Mouse (Mus musculus): ENCODE results near the gene Phc2. TPM values are rescaled to one million over a fixed set of nuclear protein-coding genes. Genes with fewer than 3 reads are reported as not detected.

Gene Phc2
- polyA plus RNA-seq, 1 experiment from 2014 or later = 35.8 TPM

GRCm38 (mm10) chr4:128698011-128698861 is 43.7 kb downstream of the Phc2 start:
- H3K27me3 ChIP-seq = no peaks in the 10 kb centered on the region
- ATAC-seq (ENCODE audit: low FRiP score) = no peak
- H3K27ac ChIP-seq = peak overlapping the region; percentile 86
- H3K4me2 ChIP-seq = no peak overlapping the region
- no peaks in the 10 kb centered on the region for H3K9me3 ChIP-seq
- WGBS = 46% methylated on average over 12 of the region's 12 CpGs
- H3K4me1 ChIP-seq (replicated peaks) = peaks cover 71% of the 10 kb centered on the region
- H3K4me3 ChIP-seq = no peak overlapping the region
- no peaks in the 10 kb centered on the region for H3K36me3 ChIP-seq
- 0 out of 2 replicates have a peak overlapping the region, but pooled peaks have one; percentile 35 for H3K9ac ChIP-seq

GRCm38 (mm10) chr4:128699916-128700315 is 45.4 kb downstream of the Phc2 start:
- Histone ChIP-seq H3K36me3 (no peaks in the 10 kb centered on the region), H3K4me3 (no peak overlapping the region), H3K4me2 (no peak overlapping the region), H3K4me1 (replicated peaks) (peaks cover 60% of the 10 kb centered on the region), H3K27me3 (no peaks in the 10 kb centered on the region), H3K9ac (no peak overlapping the region), H3K27ac (no peak overlapping the region), H3K9me3 (no peaks in the 10 kb centered on the region)
- ATAC-seq (ENCODE audit: low FRiP score) = no peak
- WGBS = 94% methylated on average over 4 of the region's 4 CpGs

- peaks cover 54% of the 10 kb centered on the region for H3K4me1 ChIP-seq (replicated peaks)
- no peaks in the 10 kb centered on the region; the same call in 1 of the 2 replicates for H3K36me3 ChIP-seq
- H3K27ac ChIP-seq = peak overlapping the region; percentile 48; the same call in 1 of the 2 replicates
- H3K9ac ChIP-seq = peak overlapping the region; percentile 49; the same call in 1 of the 2 replicates
- H3K4me3 ChIP-seq = no peak overlapping the region
- no peaks in the 10 kb centered on the region for H3K9me3 ChIP-seq
- ATAC-seq (ENCODE audit: low FRiP score) = 0 out of 2 replicates have a peak, but pooled peaks have one; percentile 30
- H3K4me2 ChIP-seq = no peak overlapping the region
- H3K27me3 ChIP-seq = no peaks in the 10 kb centered on the region
- WGBS = 47% methylated on average over 2 of the region's 2 CpGs
Observed at GRCm38 (mm10) chr4:128700543-128700942, 46.0 kb downstream of the Phc2 start.

GRCm38 (mm10) chr4:128705138-128705720 is 50.7 kb downstream of the Phc2 start:
- Histone ChIP-seq H3K9me3 (no peaks in the 10 kb centered on the region), H3K27me3 (0 out of 2 replicates have a peak, but pooled peaks cover 2% of the 10 kb centered on the region), H3K27ac (no peak overlapping the region), H3K4me2 (no peak overlapping the region), H3K4me1 (replicated peaks) (peaks cover 27% of the 10 kb centered on the region), H3K36me3 (peaks cover 31% of the 10 kb centered on the region), H3K9ac (no peak overlapping the region; the same call in 1 of the 2 replicates), H3K4me3 (no peak overlapping the region)
- ATAC-seq (ENCODE audit: low FRiP score) = no peak
- WGBS = 87% methylated on average over 15 of the region's 15 CpGs

GRCm38 (mm10) chr4:128706626-128707025 is 52.1 kb downstream of the Phc2 start:
- Histone ChIP-seq H3K36me3 (peaks cover 33% of the 10 kb centered on the region), H3K4me1 (replicated peaks) (peaks cover 32% of the 10 kb centered on the region)
- ATAC-seq (ENCODE audit: low FRiP score) = no peak

GRCm38 (mm10) chr4:128707384-128707783 is 52.9 kb downstream of the Phc2 start:
- Histone ChIP-seq H3K4me3 (no peak overlapping the region), H3K27ac (no peak overlapping the region), H3K9ac (0 out of 2 replicates have a peak overlapping the region, but pooled peaks have one; percentile 4), H3K27me3 (0 out of 2 replicates have a peak, but pooled peaks cover 2% of the 10 kb centered on the region), H3K9me3 (no peaks in the 10 kb centered on the region), H3K36me3 (peaks cover 36% of the 10 kb centered on the region), H3K4me2 (no peak overlapping the region), H3K4me1 (replicated peaks) (peaks cover 40% of the 10 kb centered on the region)
- 48% methylated on average over 4 of the region's 4 CpGs for WGBS
- ATAC-seq (ENCODE audit: low FRiP score) = no peak

More at GRCm38 (mm10) chr4:128706626-128707025, 52.1 kb downstream of the Phc2 start:
- Histone ChIP-seq H3K9ac (no peak overlapping the region), H3K27me3 (0 out of 2 replicates have a peak, but pooled peaks cover 2% of the 10 kb centered on the region), H3K4me2 (no peak overlapping the region), H3K27ac (no peak overlapping the region), H3K4me3 (no peak overlapping the region), H3K9me3 (no peaks in the 10 kb centered on the region)
- WGBS = 23% methylated on average over 9 of the region's 9 CpGs

- H3K27me3 ChIP-seq = 0 out of 2 replicates have a peak, but pooled peaks cover 2% of the 10 kb centered on the region
- ATAC-seq (ENCODE audit: low FRiP score) = no peak
- H3K4me3 ChIP-seq = no peak overlapping the region
- no peak overlapping the region for H3K4me2 ChIP-seq
- peaks cover 39% of the 10 kb centered on the region for H3K36me3 ChIP-seq
- peak overlapping the region; percentile 46; the same call in 1 of the 2 replicates for H3K9ac ChIP-seq
- 74% methylated on average over 15 of the region's 15 CpGs for WGBS
- peak overlapping the region; percentile 26; the same call in 1 of the 2 replicates for H3K27ac ChIP-seq
- peaks cover 48% of the 10 kb centered on the region for H3K4me1 ChIP-seq (replicated peaks)
- H3K9me3 ChIP-seq = no peaks in the 10 kb centered on the region
Observed at GRCm38 (mm10) chr4:128709061-128709780, 54.7 kb downstream of the Phc2 start.

- WGBS = 92% methylated on average over 12 of the region's 12 CpGs
- H3K27ac ChIP-seq = peak overlapping the region; percentile 26; the same call in 1 of the 2 replicates
- no peaks in the 10 kb centered on the region for H3K9me3 ChIP-seq
- H3K27me3 ChIP-seq = 0 out of 2 replicates have a peak, but pooled peaks cover 2% of the 10 kb centered on the region
- peak overlapping the region; percentile 46; the same call in 1 of the 2 replicates for H3K9ac ChIP-seq
- H3K4me2 ChIP-seq = no peak overlapping the region
- no peak overlapping the region for H3K4me3 ChIP-seq
- peaks cover 39% of the 10 kb centered on the region for H3K36me3 ChIP-seq
- peaks cover 50% of the 10 kb centered on the region for H3K4me1 ChIP-seq (replicated peaks)
- ATAC-seq (ENCODE audit: low FRiP score) = no peak
Observed at GRCm38 (mm10) chr4:128709781-128710166, 55.3 kb downstream of the Phc2 start.

- H3K27me3 ChIP-seq = 0 out of 2 replicates have a peak, but pooled peaks cover 2% of the 10 kb centered on the region
- no peak for ATAC-seq (ENCODE audit: low FRiP score)
- peak overlapping the region; percentile 30; the same call in 1 of the 2 replicates for H3K27ac ChIP-seq
- H3K4me1 ChIP-seq (replicated peaks) = peaks cover 55% of the 10 kb centered on the region
- no peak overlapping the region for H3K4me2 ChIP-seq
- WGBS = 76% methylated on average over 6 of the region's 6 CpGs
- H3K36me3 ChIP-seq = peaks cover 39% of the 10 kb centered on the region
- H3K9me3 ChIP-seq = no peaks in the 10 kb centered on the region
- peak overlapping the region; percentile 46; the same call in 1 of the 2 replicates for H3K9ac ChIP-seq
- no peak overlapping the region for H3K4me3 ChIP-seq
Observed at GRCm38 (mm10) chr4:128710286-128710685, 55.8 kb downstream of the Phc2 start.

GRCm38 (mm10) chr4:128710800-128711199 is 56.3 kb downstream of the Phc2 start:
- H3K4me1 ChIP-seq (replicated peaks) = peaks cover 60% of the 10 kb centered on the region
- 81% methylated on average over 9 of the region's 9 CpGs for WGBS
- ATAC-seq (ENCODE audit: low FRiP score) = peak; percentile 25

GRCm38 (mm10) chr4:128711455-128712135 is 57.1 kb downstream of the Phc2 start:
- H3K4me2 ChIP-seq = peak overlapping the region; percentile 47
- 5% methylated on average over 24 of the region's 24 CpGs for WGBS
- H3K27ac ChIP-seq = peak overlapping the region; percentile 66

More at GRCm38 (mm10) chr4:128710800-128711199, 56.3 kb downstream of the Phc2 start:
- Histone ChIP-seq H3K9ac (peak overlapping the region; percentile 46; the same call in 1 of the 2 replicates), H3K36me3 (peaks cover 38% of the 10 kb centered on the region), H3K27me3 (0 out of 2 replicates have a peak, but pooled peaks cover 2% of the 10 kb centered on the region), H3K9me3 (no peaks in the 10 kb centered on the region), H3K27ac (peak overlapping the region; percentile 66), H3K4me2 (no peak overlapping the region), H3K4me3 (no peak overlapping the region)

More at GRCm38 (mm10) chr4:128711455-128712135, 57.1 kb downstream of the Phc2 start:
- H3K4me1 ChIP-seq (replicated peaks) = peaks cover 68% of the 10 kb centered on the region
- peak overlapping the region; percentile 46 for H3K9ac ChIP-seq
- no peaks in the 10 kb centered on the region for H3K9me3 ChIP-seq
- H3K4me3 ChIP-seq = peak overlapping the region; percentile 12; the same call in 1 of the 2 replicates
- ATAC-seq (ENCODE audit: low FRiP score) = peak; percentile 37
- H3K27me3 ChIP-seq = 0 out of 2 replicates have a peak, but pooled peaks cover 2% of the 10 kb centered on the region
- peaks cover 32% of the 10 kb centered on the region for H3K36me3 ChIP-seq
